Mouse (Mus musculus): ENCODE measurements around the gene Lrrc4c.

Lrrc4c gene

GRCm38 (mm10) chr2:96850839-96851396 lies 532.9 kb downstream of the Lrrc4c start:
- no peaks in the 10 kb centered on the region for H3K36me3 ChIP-seq (ENCODE audit: control insufficient read depth, insufficient read depth, low read length, poor library complexity, severe bottlenecking)
- no peaks in the 10 kb centered on the region for H3K27me3 ChIP-seq (ENCODE audit: control insufficient read depth, insufficient read depth, low read length, poor library complexity, severe bottlenecking)
- no peak for DNase-seq (ENCODE audit: low read depth, low spot score)

GRCm38 (mm10) chr2:96853797-96854196 lies 535.8 kb downstream of the Lrrc4c start:
- Histone ChIP-seq H3K36me3 (ENCODE audit: control insufficient read depth, insufficient read depth, low read length, poor library complexity, severe bottlenecking) (no peaks in the 10 kb centered on the region), H3K27me3 (ENCODE audit: control insufficient read depth, insufficient read depth, low read length, poor library complexity, severe bottlenecking) (no peaks in the 10 kb centered on the region)
- DNase-seq (ENCODE audit: low read depth, low spot score): no peak

GRCm38 (mm10) chr2:96876062-96876461 lies 558.1 kb downstream of the Lrrc4c start:
- Histone ChIP-seq H3K27me3 (ENCODE audit: control insufficient read depth, insufficient read depth, low read length, poor library complexity, severe bottlenecking) (no peaks in the 10 kb centered on the region), H3K36me3 (ENCODE audit: control insufficient read depth, insufficient read depth, low read length, poor library complexity, severe bottlenecking) (no peaks in the 10 kb centered on the region)
- DNase-seq (ENCODE audit: low read depth, low spot score): no peak

- no peaks in the 10 kb centered on the region for H3K36me3 ChIP-seq (ENCODE audit: control insufficient read depth, insufficient read depth, low read length, poor library complexity, severe bottlenecking)
- DNase-seq (ENCODE audit: low read depth, low spot score): no peak
Measured at GRCm38 (mm10) chr2:96949531-96949930, 631.6 kb downstream of the Lrrc4c start.

GRCm38 (mm10) chr2:96999521-96999920 lies 681.6 kb downstream of the Lrrc4c start:
- H3K36me3 ChIP-seq (ENCODE audit: control insufficient read depth, insufficient read depth, low read length, poor library complexity, severe bottlenecking): no peaks in the 10 kb centered on the region
- no peak for DNase-seq (ENCODE audit: low read depth, low spot score)
- no peaks in the 10 kb centered on the region for H3K27me3 ChIP-seq (ENCODE audit: control insufficient read depth, insufficient read depth, low read length, poor library complexity, severe bottlenecking)

More at GRCm38 (mm10) chr2:96949531-96949930, 631.6 kb downstream of the Lrrc4c start:
- no peaks in the 10 kb centered on the region for H3K27me3 ChIP-seq (ENCODE audit: control insufficient read depth, insufficient read depth, low read length, poor library complexity, severe bottlenecking)

- H3K27me3 ChIP-seq (ENCODE audit: control insufficient read depth, insufficient read depth, low read length, poor library complexity, severe bottlenecking): no peaks in the 10 kb centered on the region
- DNase-seq (ENCODE audit: low read depth, low spot score): no peak
- no peaks in the 10 kb centered on the region for H3K36me3 ChIP-seq (ENCODE audit: control insufficient read depth, insufficient read depth, low read length, poor library complexity, severe bottlenecking)
Measured at GRCm38 (mm10) chr2:97018319-97018718, 700.4 kb downstream of the Lrrc4c start.

- no peak for DNase-seq (ENCODE audit: low read depth, low spot score)
- Histone ChIP-seq H3K36me3 (ENCODE audit: control insufficient read depth, insufficient read depth, low read length, poor library complexity, severe bottlenecking) (no peaks in the 10 kb centered on the region), H3K27me3 (ENCODE audit: control insufficient read depth, insufficient read depth, low read length, poor library complexity, severe bottlenecking) (no peaks in the 10 kb centered on the region)
Measured at GRCm38 (mm10) chr2:97026991-97027390, 709.0 kb downstream of the Lrrc4c start.

- no peaks in the 10 kb centered on the region for H3K27me3 ChIP-seq (ENCODE audit: control insufficient read depth, insufficient read depth, low read length, poor library complexity, severe bottlenecking)
- DNase-seq (ENCODE audit: low read depth, low spot score): no peak
- no peaks in the 10 kb centered on the region for H3K36me3 ChIP-seq (ENCODE audit: control insufficient read depth, insufficient read depth, low read length, poor library complexity, severe bottlenecking)
Measured at GRCm38 (mm10) chr2:97027585-97027984, 709.6 kb downstream of the Lrrc4c start.

GRCm38 (mm10) chr2:97036401-97036800 lies 718.4 kb downstream of the Lrrc4c start:
- Histone ChIP-seq H3K36me3 (ENCODE audit: control insufficient read depth, insufficient read depth, low read length, poor library complexity, severe bottlenecking) (no peaks in the 10 kb centered on the region), H3K27me3 (ENCODE audit: control insufficient read depth, insufficient read depth, low read length, poor library complexity, severe bottlenecking) (no peaks in the 10 kb centered on the region)
- no peak for DNase-seq (ENCODE audit: low read depth, low spot score)

- DNase-seq (ENCODE audit: low read depth, low spot score): no peak
- Histone ChIP-seq H3K27me3 (ENCODE audit: control insufficient read depth, insufficient read depth, low read length, poor library complexity, severe bottlenecking) (no peaks in the 10 kb centered on the region), H3K36me3 (ENCODE audit: control insufficient read depth, insufficient read depth, low read length, poor library complexity, severe bottlenecking) (no peaks in the 10 kb centered on the region)
Measured at GRCm38 (mm10) chr2:97037024-97037814, 719.2 kb downstream of the Lrrc4c start.

- DNase-seq (ENCODE audit: low read depth, low spot score): no peak
- Histone ChIP-seq H3K36me3 (ENCODE audit: control insufficient read depth, insufficient read depth, low read length, poor library complexity, severe bottlenecking) (no peaks in the 10 kb centered on the region), H3K27me3 (ENCODE audit: control insufficient read depth, insufficient read depth, low read length, poor library complexity, severe bottlenecking) (no peaks in the 10 kb centered on the region)
Measured at GRCm38 (mm10) chr2:97044016-97044415, 726.0 kb downstream of the Lrrc4c start.

- Histone ChIP-seq H3K27me3 (ENCODE audit: control insufficient read depth, insufficient read depth, low read length, poor library complexity, severe bottlenecking) (no peaks in the 10 kb centered on the region), H3K36me3 (ENCODE audit: control insufficient read depth, insufficient read depth, low read length, poor library complexity, severe bottlenecking) (no peaks in the 10 kb centered on the region)
- DNase-seq (ENCODE audit: low read depth, low spot score): no peak
Measured at GRCm38 (mm10) chr2:97045628-97046027, 727.7 kb downstream of the Lrrc4c start.

GRCm38 (mm10) chr2:97080156-97080555 lies 762.2 kb downstream of the Lrrc4c start:
- DNase-seq (ENCODE audit: low read depth, low spot score): no peak
- no peaks in the 10 kb centered on the region for H3K27me3 ChIP-seq (ENCODE audit: control insufficient read depth, insufficient read depth, low read length, poor library complexity, severe bottlenecking)
- H3K36me3 ChIP-seq (ENCODE audit: control insufficient read depth, insufficient read depth, low read length, poor library complexity, severe bottlenecking): no peaks in the 10 kb centered on the region

- Histone ChIP-seq H3K27me3 (ENCODE audit: control insufficient read depth, insufficient read depth, low read length, poor library complexity, severe bottlenecking) (no peaks in the 10 kb centered on the region), H3K36me3 (ENCODE audit: control insufficient read depth, insufficient read depth, low read length, poor library complexity, severe bottlenecking) (no peaks in the 10 kb centered on the region)
- no peak for DNase-seq (ENCODE audit: low read depth, low spot score)
Measured at GRCm38 (mm10) chr2:97097965-97098364, 780.0 kb downstream of the Lrrc4c start.

- no peak for DNase-seq (ENCODE audit: low read depth, low spot score)
Measured at GRCm38 (mm10) chr2:97103398-97104162, 785.6 kb downstream of the Lrrc4c start.

More at GRCm38 (mm10) chr2:97103398-97104162, 785.6 kb downstream of the Lrrc4c start:
- no peaks in the 10 kb centered on the region for H3K27me3 ChIP-seq (ENCODE audit: control insufficient read depth, insufficient read depth, low read length, poor library complexity, severe bottlenecking)
- no peaks in the 10 kb centered on the region for H3K36me3 ChIP-seq (ENCODE audit: control insufficient read depth, insufficient read depth, low read length, poor library complexity, severe bottlenecking)
